Mouse (Mus musculus): ENCODE measurements around the gene Sh2b1. TPM values are rescaled to one million over a fixed set of nuclear protein-coding genes. Genes with fewer than 3 reads are reported as not detected.

Sh2b1 gene
- 69.9 to 82.0 TPM (median 79.3 TPM) in 4 replicates for total RNA-seq (2023; ENCODE audit: inconsistent age)

GRCm38 (mm10) chr7:126474993-126475581, at the start of gene Sh2b1:
Gene Sh2b1 (minus strand): TSS chr7:126475424.

DNA sequence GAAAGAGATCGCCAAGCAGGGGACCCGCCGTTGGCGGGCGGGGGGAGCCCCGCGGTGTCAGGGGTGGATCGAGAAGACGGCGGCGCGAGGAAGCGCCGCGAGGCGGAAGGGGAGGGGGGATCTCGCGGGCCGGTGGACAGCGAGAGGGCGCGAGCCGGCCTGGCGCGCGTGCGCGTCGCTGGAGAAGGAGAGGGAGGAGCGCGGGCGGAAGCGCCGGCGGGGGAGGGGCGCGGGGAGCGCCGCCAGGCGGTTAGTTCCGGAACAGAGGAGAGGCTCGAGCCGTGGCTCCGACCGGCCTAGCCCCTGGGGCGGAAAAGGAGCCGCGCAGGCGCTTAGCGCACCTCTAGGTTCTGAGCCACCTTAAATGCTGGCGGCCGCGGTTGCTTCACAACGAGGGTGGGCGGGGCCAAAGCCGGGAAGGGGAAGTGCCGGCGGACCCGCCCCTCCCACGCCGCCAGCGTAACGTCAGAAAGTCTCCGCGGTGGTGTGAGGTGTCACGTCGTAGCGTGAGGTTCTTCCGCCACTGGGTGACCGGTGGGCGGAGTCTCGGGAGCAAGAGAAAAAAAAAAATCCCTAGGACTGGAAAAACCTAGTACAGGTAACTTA, 28.2 kb upstream of the Sh2b1 start, which contains the start of gene Atxn2l:
Gene Atxn2l, minus strand, starts transcription at position 165 of the 606 bp plus-strand sequence.

GRCm38 (mm10) chr7:126487052-126487483, 11.8 kb upstream of the Sh2b1 start, which contains the start of gene Tufm:
Gene Tufm (plus strand): TSS chr7:126487361.

DNA sequence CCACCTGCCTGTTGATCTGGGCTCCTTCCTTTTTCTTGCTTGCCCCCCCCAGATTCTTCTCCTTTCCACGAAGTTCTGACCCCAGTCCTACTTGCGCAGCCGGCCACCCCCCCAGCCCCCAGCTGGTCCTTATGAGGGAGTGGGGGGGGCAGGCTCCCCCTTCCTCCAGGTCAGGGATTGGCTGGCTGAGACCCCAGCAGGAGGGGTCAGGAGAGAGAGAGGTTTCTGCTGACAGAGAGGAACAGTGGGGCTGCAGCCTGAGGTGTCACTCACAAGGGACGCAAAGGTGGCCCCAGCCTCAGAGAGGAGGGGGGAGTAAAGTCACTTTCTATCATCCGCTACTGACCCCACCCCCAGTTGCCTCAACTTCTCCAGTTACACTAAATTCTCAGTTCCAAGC, 12.2 kb downstream of the Sh2b1 start, which contains the start of gene Atp2a1:
Gene Atp2a1, minus strand, starts transcription at position 105 of the 400 bp plus-strand sequence.

DNA sequence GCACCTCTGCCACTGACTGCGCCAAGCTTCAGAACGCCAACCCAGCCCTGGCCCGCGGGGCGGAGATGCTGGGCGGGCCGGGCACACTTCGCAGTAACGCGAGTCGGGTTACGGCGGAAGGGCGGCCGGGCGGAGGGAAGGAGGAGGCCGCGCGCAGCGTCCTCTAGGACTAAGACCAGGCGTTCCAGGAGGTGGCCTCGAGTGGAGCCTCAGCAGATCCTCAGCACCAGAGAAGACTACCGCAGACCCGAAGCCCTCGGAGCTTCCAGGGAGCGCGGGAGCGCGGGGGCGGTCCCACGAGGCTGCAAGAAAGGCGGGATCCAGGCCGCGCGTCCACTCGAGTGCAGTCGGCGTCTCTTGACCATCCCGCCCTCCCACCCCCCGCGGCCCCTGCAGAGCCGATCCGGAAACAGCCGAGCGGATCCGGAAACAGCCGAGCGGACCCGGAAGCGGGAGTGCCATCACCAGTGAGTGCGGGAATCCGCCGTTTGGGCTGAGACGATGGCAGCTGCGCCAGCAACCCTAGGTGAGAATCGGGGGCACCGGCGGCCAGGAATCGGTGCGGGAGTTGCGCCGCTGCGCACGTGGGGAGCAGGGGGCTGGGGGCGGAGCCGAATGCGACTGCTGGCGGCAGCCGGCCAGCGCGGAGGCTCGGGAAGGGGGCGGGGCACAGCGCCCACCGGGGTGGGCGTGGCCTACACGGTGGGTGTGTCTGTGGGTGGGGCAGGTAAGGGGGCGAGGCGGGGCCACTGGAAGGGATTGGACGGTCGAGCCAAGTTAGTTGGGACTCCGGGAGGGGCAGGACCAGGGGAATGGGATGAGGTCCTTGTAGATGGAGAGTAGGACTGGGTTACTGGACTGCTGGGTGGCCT, 46.4 kb downstream of the Sh2b1 start, which contains the start of gene Rabep2:
Gene Rabep2, plus strand, starts transcription at position 129 of the 872 bp plus-strand sequence.

Other genes starting within 250 kb of the Sh2b1 start
- 163 to 184 TPM (median 180 TPM) in 4 replicates for gene Sbk1, start 202.8 kb downstream of the Sh2b1 start, total RNA-seq (2023; ENCODE audit: inconsistent age)
- gene Lat, start 105.9 kb downstream of the Sh2b1 start, total RNA-seq (2023; ENCODE audit: inconsistent age) = 2.0 to 4.4 TPM (median 3.8 TPM) in 4 replicates
- 57.4 to 83.3 TPM (median 66.5 TPM) in 4 replicates for gene Spns1, start 98.0 kb downstream of the Sh2b1 start, total RNA-seq (2023; ENCODE audit: inconsistent age)
- gene Nfatc2ip, start 78.7 kb downstream of the Sh2b1 start, total RNA-seq (2023; ENCODE audit: inconsistent age) = 27.1 to 37.5 TPM (median 30.0 TPM) in 4 replicates
- gene Cd19, start 60.5 kb downstream of the Sh2b1 start, total RNA-seq (2023; ENCODE audit: inconsistent age) = 1,198 to 1,308 TPM (median 1,264 TPM) in 4 replicates
- gene Rabep2, start 46.7 kb downstream of the Sh2b1 start, total RNA-seq (2023; ENCODE audit: inconsistent age) = 117 to 131 TPM (median 124 TPM) in 4 replicates
- gene Atp2a1, start 12.3 kb downstream of the Sh2b1 start, total RNA-seq (2023; ENCODE audit: inconsistent age) = 0.42 to 0.74 TPM (median 0.61 TPM) in 4 replicates
- gene Tufm, start 11.9 kb upstream of the Sh2b1 start, total RNA-seq (2023; ENCODE audit: inconsistent age) = 46.5 to 65.8 TPM (median 50.4 TPM) in 4 replicates
- gene Atxn2l, start 28.0 kb upstream of the Sh2b1 start, total RNA-seq (2023; ENCODE audit: inconsistent age) = 213 to 221 TPM (median 217 TPM) in 4 replicates
- gene Eif3c, start 91.0 kb upstream of the Sh2b1 start, total RNA-seq (2023; ENCODE audit: inconsistent age) = 142 to 155 TPM (median 153 TPM) in 4 replicates
- 2.4 to 5.9 TPM (median 2.9 TPM) in 4 replicates for gene Apobr, start 109.5 kb upstream of the Sh2b1 start, total RNA-seq (2023; ENCODE audit: inconsistent age)
- 68.8 to 79.7 TPM (median 70.3 TPM) in 4 replicates for gene Cln3, start 110.4 kb upstream of the Sh2b1 start, total RNA-seq (2023; ENCODE audit: inconsistent age)
- not detected in 4 replicates for gene Il27, start 119.5 kb upstream of the Sh2b1 start, total RNA-seq (2023; ENCODE audit: inconsistent age)
- gene Nupr1, start 155.4 kb upstream of the Sh2b1 start, total RNA-seq (2023; ENCODE audit: inconsistent age) = not detected in 4 replicates
- gene Sgf29, start 173.9 kb upstream of the Sh2b1 start, total RNA-seq (2023; ENCODE audit: inconsistent age) = 53.2 to 68.5 TPM (median 58.7 TPM) in 4 replicates
- gene Sult1a1, start 201.0 kb upstream of the Sh2b1 start, total RNA-seq (2023; ENCODE audit: inconsistent age) = 0.39 to 0.80 TPM in 2 of 4 replicates, not detected in the others
- 92.9 to 130 TPM (median 104 TPM) in 4 replicates for gene Bola2, start 220.0 kb upstream of the Sh2b1 start, total RNA-seq (2023; ENCODE audit: inconsistent age)
- 3.9 to 6.4 TPM (median 4.9 TPM) in 4 replicates for gene Slx1b, start 220.4 kb upstream of the Sh2b1 start, total RNA-seq (2023; ENCODE audit: inconsistent age)
- 1,256 to 1,390 TPM (median 1,299 TPM) in 4 replicates for gene Coro1a, start 232.4 kb upstream of the Sh2b1 start, total RNA-seq (2023; ENCODE audit: inconsistent age)